Mouse (Mus musculus): ENCODE results near the gene Tmem87b.

The Tmem87b gene

DNA sequence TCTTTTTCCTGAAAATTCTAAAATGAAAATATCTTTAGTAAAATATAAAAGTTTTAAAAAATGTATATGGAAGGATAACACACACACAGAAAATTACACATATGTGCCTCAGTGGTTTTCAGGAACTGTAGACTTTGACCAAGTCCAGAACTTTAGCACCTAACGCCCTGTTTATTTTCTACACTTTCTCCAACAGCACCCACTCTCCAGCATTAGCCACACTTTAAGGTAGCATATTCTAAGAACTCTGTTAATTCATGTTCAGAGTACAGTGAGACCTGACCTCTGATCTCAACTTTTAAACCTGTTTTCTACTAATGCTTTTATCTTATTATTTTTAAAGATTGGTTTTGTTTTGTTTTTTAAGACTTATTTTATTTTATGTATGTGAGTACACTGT is 9.9 kb downstream of the Tmem87b start:
- H3K36me3 ChIP-seq (ENCODE audit: insufficient read depth, low read length): peaks cover 70% of the 10 kb centered on the region
- TF ChIP-seq POU5F1 (IDR thresholded peaks at IDR 0.05; ENCODE audit: borderline replicate concordance, low read length) (no peak), NANOG (IDR thresholded peaks at IDR 0.05; ENCODE audit: borderline replicate concordance, low read length) (no peak), CTCF (conservative IDR thresholded peaks at IDR 0.05; ENCODE audit: low read length) (no peak)
- H3K27me3 ChIP-seq (ENCODE audit: insufficient read depth, low read length): no peaks in the 10 kb centered on the region
- H3K4me1 ChIP-seq (replicated peaks; ENCODE audit: low read depth, low read length): no peaks in the 10 kb centered on the region
- H3K9me3 ChIP-seq (ENCODE audit: low read length): no peaks in the 10 kb centered on the region
- H3K4me3 ChIP-seq (replicated peaks; ENCODE audit: low read length): no peak overlapping the region

DNA sequence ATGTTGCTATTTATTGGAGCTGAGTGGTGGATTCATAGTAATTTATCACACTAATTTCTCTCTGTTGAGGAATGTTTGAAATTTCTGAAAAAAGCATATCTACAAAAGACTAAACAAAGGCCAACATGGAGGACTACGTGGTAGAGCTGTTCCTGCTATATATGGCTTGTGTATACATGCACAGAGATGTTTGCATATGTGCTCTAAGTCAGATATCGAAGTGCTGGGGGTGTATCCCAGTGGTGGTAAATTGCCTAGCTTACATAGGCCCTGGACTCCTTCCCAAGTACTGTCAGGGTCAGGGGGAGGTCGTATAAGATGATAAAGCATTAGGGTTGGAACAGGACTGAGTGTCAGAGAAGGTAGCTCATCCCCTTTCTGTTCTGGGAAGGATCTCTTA is 14.7 kb downstream of the Tmem87b start:
- no peaks in the 10 kb centered on the region for H3K9me3 ChIP-seq (ENCODE audit: low read length)
- H3K4me1 ChIP-seq (replicated peaks; ENCODE audit: low read depth, low read length): no peaks in the 10 kb centered on the region
- TF ChIP-seq CTCF (conservative IDR thresholded peaks at IDR 0.05; ENCODE audit: low read length) (no peak), NANOG (IDR thresholded peaks at IDR 0.05; ENCODE audit: borderline replicate concordance, low read length) (no peak), POU5F1 (IDR thresholded peaks at IDR 0.05; ENCODE audit: borderline replicate concordance, low read length) (no peak)
- no peak overlapping the region for H3K4me3 ChIP-seq (replicated peaks; ENCODE audit: low read length)
- H3K27me3 ChIP-seq (ENCODE audit: insufficient read depth, low read length): no peaks in the 10 kb centered on the region
- H3K36me3 ChIP-seq (ENCODE audit: insufficient read depth, low read length): peaks cover 85% of the 10 kb centered on the region

DNA sequence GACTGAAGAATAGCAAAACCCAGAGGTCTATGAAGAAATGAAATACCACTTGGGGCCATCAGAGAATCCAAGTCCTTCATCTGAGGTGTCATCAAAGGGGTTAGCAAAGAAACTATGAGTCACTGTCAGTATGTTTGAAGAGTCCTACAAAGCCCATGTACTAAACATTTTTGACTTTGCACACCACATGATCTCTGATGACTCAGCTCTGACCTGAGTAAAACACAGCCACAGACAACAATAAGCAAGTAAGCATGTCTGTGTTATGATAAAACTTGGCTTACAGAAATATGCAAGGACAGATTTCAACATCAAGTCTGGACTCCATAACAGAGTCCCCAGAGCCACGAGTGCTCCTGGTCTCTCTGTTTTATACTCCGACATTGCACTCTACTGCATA is 15.1 kb downstream of the Tmem87b start:
- no peaks in the 10 kb centered on the region for H3K4me1 ChIP-seq (replicated peaks; ENCODE audit: low read depth, low read length)
- peaks cover 89% of the 10 kb centered on the region for H3K36me3 ChIP-seq (ENCODE audit: insufficient read depth, low read length)
- H3K4me3 ChIP-seq (replicated peaks; ENCODE audit: low read length): no peak overlapping the region
- no peak for TF ChIP-seq POU5F1 (IDR thresholded peaks at IDR 0.05; ENCODE audit: borderline replicate concordance, low read length)
- TF ChIP-seq CTCF (conservative IDR thresholded peaks at IDR 0.05; ENCODE audit: low read length): no peak
- TF ChIP-seq NANOG (IDR thresholded peaks at IDR 0.05; ENCODE audit: borderline replicate concordance, low read length): no peak
- H3K9me3 ChIP-seq (ENCODE audit: low read length): no peaks in the 10 kb centered on the region
- no peaks in the 10 kb centered on the region for H3K27me3 ChIP-seq (ENCODE audit: insufficient read depth, low read length)

DNA sequence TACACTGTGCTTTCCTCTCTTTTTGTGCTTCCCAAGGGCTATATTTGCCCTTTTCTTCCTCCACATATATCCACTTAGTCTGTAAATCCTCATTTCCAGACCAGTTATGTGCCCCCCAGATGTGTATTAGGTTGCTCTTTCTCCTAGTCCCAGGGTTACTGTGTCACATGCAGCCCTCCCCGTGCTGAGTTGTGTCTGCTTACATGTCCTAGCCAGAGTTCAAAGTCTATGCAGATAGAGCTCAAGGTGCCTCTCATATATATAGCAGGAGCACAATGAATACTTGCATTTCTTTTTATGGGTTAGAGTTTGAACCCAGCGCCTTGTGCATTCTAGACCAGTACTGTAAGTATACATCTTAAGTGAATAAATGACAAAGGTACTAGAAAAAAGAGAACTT is 15.5 kb downstream of the Tmem87b start:
- H3K9me3 ChIP-seq (ENCODE audit: low read length): no peaks in the 10 kb centered on the region
- H3K4me3 ChIP-seq (replicated peaks; ENCODE audit: low read length): no peak overlapping the region
- TF ChIP-seq NANOG (IDR thresholded peaks at IDR 0.05; ENCODE audit: borderline replicate concordance, low read length): no peak
- no peak for TF ChIP-seq CTCF (conservative IDR thresholded peaks at IDR 0.05; ENCODE audit: low read length)
- TF ChIP-seq POU5F1 (IDR thresholded peaks at IDR 0.05; ENCODE audit: borderline replicate concordance, low read length): no peak
- no peaks in the 10 kb centered on the region for H3K4me1 ChIP-seq (replicated peaks; ENCODE audit: low read depth, low read length)
- H3K36me3 ChIP-seq (ENCODE audit: insufficient read depth, low read length): peaks cover 88% of the 10 kb centered on the region
- H3K27me3 ChIP-seq (ENCODE audit: insufficient read depth, low read length): no peaks in the 10 kb centered on the region

DNA sequence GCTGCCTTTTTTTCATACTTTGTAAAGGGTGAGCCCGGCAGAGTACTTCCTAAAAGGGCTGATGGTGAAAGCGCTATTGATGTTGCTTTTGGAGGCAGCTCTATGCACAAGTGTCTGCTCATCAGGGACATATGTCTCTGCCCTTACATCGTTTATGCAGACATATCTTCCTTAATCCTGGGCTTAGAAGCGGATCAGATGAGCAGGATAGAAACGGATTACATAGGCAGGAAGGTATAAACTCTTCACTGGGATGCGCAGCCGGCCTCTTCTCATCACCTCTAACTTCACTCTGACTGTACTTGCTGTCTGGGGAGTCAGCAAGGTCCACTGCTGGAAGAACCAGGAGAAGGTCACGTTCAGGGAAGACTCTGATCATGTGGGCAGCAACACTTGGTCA is 19.6 kb downstream of the Tmem87b start:
- no peaks in the 10 kb centered on the region for H3K9me3 ChIP-seq (ENCODE audit: low read length)
- H3K27me3 ChIP-seq (ENCODE audit: insufficient read depth, low read length): no peaks in the 10 kb centered on the region
- no peak overlapping the region for H3K4me3 ChIP-seq (replicated peaks; ENCODE audit: low read length)
- peaks cover 75% of the 10 kb centered on the region for H3K36me3 ChIP-seq (ENCODE audit: insufficient read depth, low read length)
- TF ChIP-seq POU5F1 (IDR thresholded peaks at IDR 0.05; ENCODE audit: borderline replicate concordance, low read length) (no peak), CTCF (conservative IDR thresholded peaks at IDR 0.05; ENCODE audit: low read length) (no peak), NANOG (IDR thresholded peaks at IDR 0.05; ENCODE audit: borderline replicate concordance, low read length) (no peak)
- H3K4me1 ChIP-seq (replicated peaks; ENCODE audit: low read depth, low read length): no peaks in the 10 kb centered on the region

DNA sequence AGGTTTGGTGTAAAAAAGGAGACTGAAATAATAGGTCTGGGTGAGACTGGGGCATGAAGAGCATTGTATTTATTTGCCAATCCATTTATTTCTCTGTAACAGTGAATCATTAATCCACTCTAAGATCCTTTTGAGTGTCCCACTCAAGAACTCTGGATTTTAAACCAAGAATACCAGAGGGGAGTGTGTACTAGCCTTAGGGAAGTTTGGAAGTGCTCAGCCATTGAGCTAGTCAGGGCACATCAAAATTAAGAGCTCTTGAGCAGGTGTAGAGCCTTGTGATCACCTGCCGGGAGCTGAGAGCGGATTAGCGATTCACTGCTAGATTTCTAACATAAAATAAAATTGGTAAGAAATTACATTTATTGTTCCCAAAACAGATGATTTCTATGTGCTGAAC is 20.7 kb downstream of the Tmem87b start:
- peaks cover 75% of the 10 kb centered on the region for H3K36me3 ChIP-seq (ENCODE audit: insufficient read depth, low read length)
- H3K27me3 ChIP-seq (ENCODE audit: insufficient read depth, low read length): no peaks in the 10 kb centered on the region
- TF ChIP-seq POU5F1 (IDR thresholded peaks at IDR 0.05; ENCODE audit: borderline replicate concordance, low read length): no peak
- no peak for TF ChIP-seq NANOG (IDR thresholded peaks at IDR 0.05; ENCODE audit: borderline replicate concordance, low read length)
- no peak for TF ChIP-seq CTCF (conservative IDR thresholded peaks at IDR 0.05; ENCODE audit: low read length)
- no peaks in the 10 kb centered on the region for H3K4me1 ChIP-seq (replicated peaks; ENCODE audit: low read depth, low read length)
- no peaks in the 10 kb centered on the region for H3K9me3 ChIP-seq (ENCODE audit: low read length)
- no peak overlapping the region for H3K4me3 ChIP-seq (replicated peaks; ENCODE audit: low read length)

DNA sequence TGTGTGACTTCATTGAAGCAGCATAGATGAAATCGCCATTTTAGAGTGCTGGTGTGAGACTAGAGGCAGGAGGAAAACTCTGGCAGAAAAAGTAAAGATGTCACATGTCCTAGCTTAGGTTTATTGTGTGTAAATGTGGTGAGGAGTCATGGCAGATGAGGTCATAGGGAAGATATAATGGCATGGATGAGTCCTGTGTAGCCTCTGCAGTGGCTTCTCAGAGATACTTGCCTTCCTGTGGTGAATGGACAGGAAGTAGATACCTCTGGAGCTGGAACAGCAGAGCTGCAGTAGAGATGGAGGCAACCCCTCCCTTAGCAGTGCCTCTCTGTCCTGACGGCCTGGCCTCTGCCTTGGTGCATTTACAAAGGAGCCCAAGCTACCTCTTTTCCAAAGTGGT is 21.6 kb downstream of the Tmem87b start:
- Histone ChIP-seq H3K36me3 (ENCODE audit: insufficient read depth, low read length) (peaks cover 73% of the 10 kb centered on the region), H3K4me3 (replicated peaks; ENCODE audit: low read length) (no peak overlapping the region), H3K27me3 (ENCODE audit: insufficient read depth, low read length) (no peaks in the 10 kb centered on the region), H3K4me1 (replicated peaks; ENCODE audit: low read depth, low read length) (no peaks in the 10 kb centered on the region), H3K9me3 (ENCODE audit: low read length) (no peaks in the 10 kb centered on the region)
- no peak for TF ChIP-seq NANOG (IDR thresholded peaks at IDR 0.05; ENCODE audit: borderline replicate concordance, low read length)
- no peak for TF ChIP-seq POU5F1 (IDR thresholded peaks at IDR 0.05; ENCODE audit: borderline replicate concordance, low read length)
- no peak for TF ChIP-seq CTCF (conservative IDR thresholded peaks at IDR 0.05; ENCODE audit: low read length)

DNA sequence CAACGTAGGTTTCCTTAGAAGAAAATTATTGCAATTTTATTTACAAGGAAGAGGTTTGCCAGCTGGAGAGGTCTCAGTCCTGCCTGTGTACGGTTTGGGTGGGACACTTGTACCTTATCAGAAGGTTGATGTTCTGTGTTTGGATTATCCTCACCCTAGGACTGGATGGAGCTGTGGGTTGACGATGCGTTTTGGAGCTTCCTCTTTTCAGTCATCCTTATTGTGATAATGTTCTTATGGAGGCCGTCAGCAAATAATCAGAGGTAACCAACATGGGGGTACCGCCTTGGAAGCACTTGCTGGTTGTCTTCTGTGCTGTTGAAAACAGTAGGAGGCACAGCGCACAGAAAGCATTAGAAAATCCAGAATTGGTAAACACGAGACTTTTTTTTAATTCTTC is 24.5 kb downstream of the Tmem87b start:
- H3K4me3 ChIP-seq (replicated peaks; ENCODE audit: low read length): no peak overlapping the region
- H3K27me3 ChIP-seq (ENCODE audit: insufficient read depth, low read length): no peaks in the 10 kb centered on the region
- TF ChIP-seq NANOG (IDR thresholded peaks at IDR 0.05; ENCODE audit: borderline replicate concordance, low read length) (no peak), CTCF (conservative IDR thresholded peaks at IDR 0.05; ENCODE audit: low read length) (no peak), POU5F1 (IDR thresholded peaks at IDR 0.05; ENCODE audit: borderline replicate concordance, low read length) (no peak)
- H3K36me3 ChIP-seq (ENCODE audit: insufficient read depth, low read length): peaks cover 71% of the 10 kb centered on the region
- H3K9me3 ChIP-seq (ENCODE audit: low read length): no peaks in the 10 kb centered on the region
- H3K4me1 ChIP-seq (replicated peaks; ENCODE audit: low read depth, low read length): no peaks in the 10 kb centered on the region

DNA sequence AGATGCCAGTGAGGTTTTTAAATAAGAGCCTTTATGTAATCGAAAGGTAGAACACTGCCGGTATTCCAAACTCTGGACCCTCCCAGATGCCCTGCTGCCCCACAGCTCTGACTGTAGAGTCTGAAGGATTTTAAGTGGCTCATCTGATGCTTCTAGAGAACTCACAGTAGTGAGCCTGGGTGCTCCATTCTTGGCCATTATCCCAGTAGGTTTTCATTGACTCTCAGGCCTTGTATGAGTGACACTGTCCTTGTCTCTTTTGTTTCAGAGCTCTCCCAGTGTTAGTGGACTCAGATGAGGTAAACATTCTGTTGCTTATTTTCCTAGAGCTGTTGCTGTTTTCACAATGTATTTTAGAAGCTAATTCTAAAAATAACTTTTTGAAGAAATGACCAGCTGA is 32.1 kb downstream of the Tmem87b start:
- Histone ChIP-seq H3K36me3 (ENCODE audit: insufficient read depth, low read length) (peaks cover 89% of the 10 kb centered on the region), H3K9me3 (ENCODE audit: low read length) (no peaks in the 10 kb centered on the region), H3K27me3 (ENCODE audit: insufficient read depth, low read length) (no peaks in the 10 kb centered on the region), H3K4me1 (replicated peaks; ENCODE audit: low read depth, low read length) (no peaks in the 10 kb centered on the region), H3K4me3 (replicated peaks; ENCODE audit: low read length) (no peak overlapping the region)
- TF ChIP-seq CTCF (conservative IDR thresholded peaks at IDR 0.05; ENCODE audit: low read length): no peak
- TF ChIP-seq NANOG (IDR thresholded peaks at IDR 0.05; ENCODE audit: borderline replicate concordance, low read length): no peak
- no peak for TF ChIP-seq POU5F1 (IDR thresholded peaks at IDR 0.05; ENCODE audit: borderline replicate concordance, low read length)

All from E14TG2a.4 (cell line).